Comparison of ENCODE assay signal across 8 mouse cellular contexts in the genomic region with DNA sequence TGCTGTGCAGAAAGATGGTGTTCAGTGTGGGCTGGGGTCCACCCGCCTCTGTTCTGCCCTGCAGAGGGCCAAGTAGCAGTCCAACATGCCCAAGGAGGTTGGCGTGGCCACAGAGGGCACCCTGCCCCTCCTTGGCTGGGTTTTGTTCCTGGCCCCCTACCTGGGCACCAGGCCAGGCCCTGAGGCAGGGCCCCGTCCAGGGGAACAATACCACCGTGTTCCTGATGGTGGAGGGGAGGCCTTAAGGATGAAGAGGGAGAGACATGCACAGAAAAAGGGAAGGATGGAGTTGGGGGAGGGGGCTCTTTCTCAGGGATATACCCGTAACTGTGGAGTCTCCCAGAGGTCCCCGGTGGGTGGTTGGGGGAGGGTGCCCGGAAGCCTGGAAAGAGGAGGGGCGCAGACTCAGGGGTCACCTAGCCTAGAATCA. TPM values are rescaled to one million over a fixed set of nuclear protein-coding genes. Genes with fewer than 3 reads are reported as not detected.
DNase-seq lines count a peak whose midpoint lies in the region; ATAC-seq and TF ChIP-seq lines count a peak whose summit lies in the region.

No protein-coding gene starts in this region.

- peak overlapping the region; percentile 86; the same call in 1 of the 2 replicates for H3K9ac ChIP-seq in liver, postnatal 0 days (replicated peaks)

- WGBS in kidney, adult 2 months = 42% methylated on average over 8 of the region's 8 CpGs
- 20% methylated on average over 8 of the region's 8 CpGs for WGBS in hindbrain, embryonic 10.5 days
- 20% methylated on average over 8 of the region's 8 CpGs for WGBS in liver, postnatal 0 days (ENCODE audit: insufficient replicate concordance)

- H3K4me3 ChIP-seq in kidney, adult 2 months (ENCODE audit: insufficient read depth, low read depth, low read length) = peak overlapping the region; percentile 35; the same call in 1 of the 2 replicates
- H3K4me3 ChIP-seq in hindbrain, embryonic 10.5 days = peak overlapping the region; percentile 65
- H3K4me3 ChIP-seq in liver, postnatal 0 days (ENCODE audit: low read depth, low read length) = peak overlapping the region; percentile 67

- ATAC-seq in liver, postnatal 0 days = no peak

- H3K4me1 ChIP-seq in kidney, adult 2 months (ENCODE audit: control insufficient read depth, insufficient read depth, low read length) = peaks cover 4% of the 10 kb centered on the region; the same call in 1 of the 2 replicates
- H3K4me1 ChIP-seq in hindbrain, embryonic 10.5 days (replicated peaks) = peaks cover 71% of the 10 kb centered on the region
- H3K4me1 ChIP-seq in liver, postnatal 0 days (ENCODE audit: insufficient read depth) = peaks cover 64% of the 10 kb centered on the region

- H3K27me3 ChIP-seq in kidney, adult 2 months (replicated peaks; ENCODE audit: control insufficient read depth, insufficient read depth, low read length) = no peaks in the 10 kb centered on the region
- H3K27me3 ChIP-seq in hindbrain, embryonic 10.5 days (ENCODE audit: insufficient read depth, poor library complexity, severe bottlenecking) = peaks cover 33% of the 10 kb centered on the region
- H3K27me3 ChIP-seq in liver, postnatal 0 days (ENCODE audit: insufficient read depth, low read length) = peaks cover 9% of the 10 kb centered on the region; the same call in 1 of the 2 replicates

- H3K9me3 ChIP-seq in hindbrain, embryonic 10.5 days = no peaks in the 10 kb centered on the region
- no peaks in the 10 kb centered on the region for H3K9me3 ChIP-seq in liver, postnatal 0 days (ENCODE audit: low read length)

- no peak for TF ChIP-seq POLR2A in kidney, adult 2 months (IDR thresholded peaks at IDR 0.05; ENCODE audit: low read depth, low read length)

- DNase-seq in kidney, adult 2 months = no peak
- no peak for DNase-seq in kidney, postnatal 36 days
- DNase-seq in Muller cell, postnatal 12 days (ENCODE audit: inconsistent ontology term) = peak; percentile 71
- no peak for DNase-seq in hindbrain, embryonic 10.5 days (ENCODE audit: low spot score)
- DNase-seq in liver, postnatal 0 days = no peak
- no peak for DNase-seq in layer of hippocampus, adult 8-10 months (ENCODE audit: low spot score in 2 of 2)
- DNase-seq in urinary bladder, postnatal 25 days (ENCODE audit: low spot score) = no peak
- DNase-seq in layer of hippocampus, adult 9-11 months = no peak

- TF ChIP-seq EP300 in liver, postnatal 0 days (IDR thresholded peaks at IDR 0.05; ENCODE audit: low read depth) = no peak

- peak overlapping the region; percentile 91 for H3K4me2 ChIP-seq in liver, postnatal 0 days (ENCODE audit: low read depth, low read length)

- H3K27ac ChIP-seq in kidney, adult 2 months (ENCODE audit: insufficient read depth, low read depth, low read length) = peak overlapping the region; percentile 52
- H3K27ac ChIP-seq in hindbrain, embryonic 10.5 days = peak overlapping the region; percentile 93
- H3K27ac ChIP-seq in liver, postnatal 0 days (ENCODE audit: low read depth) = peak overlapping the region; percentile 95

- H3K36me3 ChIP-seq in kidney, adult 2 months (ENCODE audit: control insufficient read depth, insufficient read depth, low read length) = no peaks in the 10 kb centered on the region
- H3K36me3 ChIP-seq in hindbrain, embryonic 10.5 days = no peaks in the 10 kb centered on the region
- no peaks in the 10 kb centered on the region for H3K36me3 ChIP-seq in liver, postnatal 0 days (replicated peaks; ENCODE audit: insufficient read depth, low read length)

- TF ChIP-seq CTCF in kidney, adult 2 months (conservative IDR thresholded peaks at IDR 0.05; ENCODE audit: insufficient read depth, insufficient read length, low read depth, low read length) = no peak
- TF ChIP-seq CTCF in liver, postnatal 0 days (IDR thresholded peaks at IDR 0.05; ENCODE audit: low read depth) = no peak

RNA-seq across cellular contexts. Expression of a gene that starts 15.1 kb away (rescaled TPM):
- 0.99 and 1.4 TPM in 2 replicates for polyA plus RNA-seq in kidney, adult 2 months (2012; rRNA removed)
- 2.5 and 6.8 TPM in 2 replicates for polyA plus RNA-seq in hindbrain, embryonic 10.5 days (2016; fragmentation: Nextera tagmentation; extraction: Ambion mirVana)
- polyA plus RNA-seq in liver, postnatal 0 days (2015; fragmentation: Nextera tagmentation; extraction: Ambion mirVana) = 0.34 and 0.79 TPM in 2 replicates
- total RNA-seq in layer of hippocampus, adult 8-10 months (2022) = 1 to 10 TPM; 1.0 to 3.7 (median 2.8) TPM

RNA-seq across cellular contexts. Expression of a gene that starts 36.7 kb away (rescaled TPM):
- 9.2 and 10.0 TPM in 2 replicates for polyA plus RNA-seq in kidney, adult 2 months (2012; rRNA removed)
- polyA plus RNA-seq in hindbrain, embryonic 10.5 days (2016; fragmentation: Nextera tagmentation; extraction: Ambion mirVana) = 36.9 and 53.5 TPM in 2 replicates
- polyA plus RNA-seq in liver, postnatal 0 days (2015; fragmentation: Nextera tagmentation; extraction: Ambion mirVana) = 1.4 and 1.6 TPM in 2 replicates
- total RNA-seq in layer of hippocampus, adult 8-10 months (2022) = 10 to 100 TPM; 15.1 to 17.6 (median 16.6) TPM

RNA-seq across cellular contexts. Expression of a gene that starts 49.4 kb away (rescaled TPM):
- 216 and 246 TPM in 2 replicates for polyA plus RNA-seq in kidney, adult 2 months (2012; rRNA removed)
- polyA plus RNA-seq in hindbrain, embryonic 10.5 days (2016; fragmentation: Nextera tagmentation; extraction: Ambion mirVana) = 386 TPM in 2 replicates
- polyA plus RNA-seq in liver, postnatal 0 days (2015; fragmentation: Nextera tagmentation; extraction: Ambion mirVana) = 189 and 201 TPM in 2 replicates
- 100 to 1,000 TPM in 2 of 4 experiments, 10 to 100 TPM in 2; 94.5 to 137 (median 106) TPM for total RNA-seq in layer of hippocampus, adult 8-10 months (2022)

RNA-seq across cellular contexts. Expression of a gene that starts 52.3 kb away (rescaled TPM):
- 0.63 and 0.92 TPM in 2 replicates for polyA plus RNA-seq in kidney, adult 2 months (2012; rRNA removed)
- 2.1 TPM in 2 replicates for polyA plus RNA-seq in hindbrain, embryonic 10.5 days (2016; fragmentation: Nextera tagmentation; extraction: Ambion mirVana)
- polyA plus RNA-seq in liver, postnatal 0 days (2015; fragmentation: Nextera tagmentation; extraction: Ambion mirVana) = 0.24 and 0.29 TPM in 2 replicates
- 1 to 10 TPM; 2.1 to 3.5 (median 2.6) TPM for total RNA-seq in layer of hippocampus, adult 8-10 months (2022)

RNA-seq across cellular contexts. Expression of a gene that starts 52.4 kb away (rescaled TPM):
- polyA plus RNA-seq in kidney, adult 2 months (2012; rRNA removed) = 24.1 and 26.0 TPM in 2 replicates
- polyA plus RNA-seq in hindbrain, embryonic 10.5 days (2016; fragmentation: Nextera tagmentation; extraction: Ambion mirVana) = 18.2 and 19.0 TPM in 2 replicates
- polyA plus RNA-seq in liver, postnatal 0 days (2015; fragmentation: Nextera tagmentation; extraction: Ambion mirVana) = 4.4 and 4.5 TPM in 2 replicates
- 10 to 100 TPM; 54.1 to 61.7 (median 57.8) TPM for total RNA-seq in layer of hippocampus, adult 8-10 months (2022)
